Mouse (Mus musculus) adrenal gland, postnatal 36 days (tissue): ENCODE measurements around the gene Dnase1l3. TPM values are rescaled to one million over a fixed set of nuclear protein-coding genes. Genes with fewer than 3 reads are reported as not detected.

Experiments used
- DNase-seq, 2 experiments: peaks; one replicate each; pipeline ENCODE4 v3.0.0; 2021; ENCODE audit warnings: mixed read lengths in 1 of 2
- total RNA-seq, 2 experiments: library from RNA; stranded (reverse); gene quantifications; 2 replicates each; pipeline ENCODE4 v1.2.3; 2021

Dnase1l3 gene
- total RNA-seq, 2 experiments from 2014 or later: 0.20 to 0.43 TPM

DNA sequence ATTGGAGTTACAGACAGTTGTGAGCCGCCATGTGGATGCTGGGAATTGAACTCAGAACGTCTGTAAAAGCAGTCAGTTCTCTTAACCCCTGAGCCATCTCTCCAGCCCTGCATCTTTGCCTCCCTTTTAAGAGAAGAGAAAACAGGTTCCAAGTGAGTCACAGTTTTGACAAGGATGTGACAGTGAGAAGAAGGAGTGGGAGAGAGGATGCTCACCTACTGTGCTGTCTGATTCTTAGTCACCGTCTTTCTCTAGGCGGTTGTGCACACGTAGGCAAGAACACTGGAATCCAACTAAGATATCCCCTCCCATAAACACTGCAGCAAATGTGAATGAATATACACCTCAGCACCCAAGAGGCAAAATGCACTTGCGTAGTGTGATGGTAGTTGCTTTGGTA lies 19.2 kb downstream of the Dnase1l3 start:
- no peak for DNase-seq

DNA sequence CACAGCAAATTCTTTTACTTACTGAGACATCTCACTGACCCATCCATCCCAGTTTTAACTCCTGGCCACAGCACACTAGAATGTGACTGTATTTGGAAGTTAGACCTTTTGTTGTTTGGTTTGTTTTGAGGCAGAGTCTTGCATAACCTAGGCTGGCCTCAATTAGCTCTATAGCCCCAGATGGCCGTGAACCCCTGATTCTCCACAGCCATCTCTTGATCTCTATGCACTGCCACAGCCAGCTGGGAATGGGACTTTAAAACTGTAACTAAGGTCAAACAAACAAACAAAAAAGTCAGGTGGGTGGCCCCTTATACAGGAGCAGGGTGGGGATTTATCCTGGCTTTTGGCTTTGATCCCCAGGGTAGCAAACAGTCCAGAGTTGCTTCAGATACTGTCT lies 19.7 kb downstream of the Dnase1l3 start:
- DNase-seq: no peak

DNA sequence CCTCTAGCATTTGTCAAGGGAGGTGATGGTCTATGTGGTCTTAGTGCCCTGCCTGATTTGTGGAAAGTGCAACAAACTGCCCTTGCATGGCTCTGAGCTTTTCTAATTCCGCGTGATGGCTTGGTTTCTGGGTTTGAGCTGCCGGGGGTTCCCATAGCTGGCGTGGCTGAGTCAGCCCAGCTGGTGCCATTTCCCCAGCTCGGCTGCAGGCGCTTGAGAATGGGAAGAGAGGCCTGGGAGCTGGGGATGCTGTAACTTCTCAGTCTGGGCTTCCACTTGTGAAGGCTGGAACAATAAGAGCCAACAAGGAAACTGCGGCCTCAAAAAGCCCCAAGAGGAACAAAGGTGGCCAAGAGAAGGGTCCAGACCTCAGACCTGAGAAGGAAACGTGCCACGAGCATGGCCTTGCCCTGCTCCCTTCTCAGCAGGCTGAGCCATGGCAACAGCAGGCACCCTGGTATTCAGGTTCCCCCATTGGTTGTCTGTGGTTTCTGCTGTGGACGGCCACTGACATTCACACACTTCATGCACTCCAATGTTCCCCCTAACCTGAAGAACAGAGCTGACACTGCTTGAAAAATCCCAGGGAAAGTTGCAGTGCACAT lies 22.4 kb downstream of the Dnase1l3 start:
- DNase-seq: no peak

DNA sequence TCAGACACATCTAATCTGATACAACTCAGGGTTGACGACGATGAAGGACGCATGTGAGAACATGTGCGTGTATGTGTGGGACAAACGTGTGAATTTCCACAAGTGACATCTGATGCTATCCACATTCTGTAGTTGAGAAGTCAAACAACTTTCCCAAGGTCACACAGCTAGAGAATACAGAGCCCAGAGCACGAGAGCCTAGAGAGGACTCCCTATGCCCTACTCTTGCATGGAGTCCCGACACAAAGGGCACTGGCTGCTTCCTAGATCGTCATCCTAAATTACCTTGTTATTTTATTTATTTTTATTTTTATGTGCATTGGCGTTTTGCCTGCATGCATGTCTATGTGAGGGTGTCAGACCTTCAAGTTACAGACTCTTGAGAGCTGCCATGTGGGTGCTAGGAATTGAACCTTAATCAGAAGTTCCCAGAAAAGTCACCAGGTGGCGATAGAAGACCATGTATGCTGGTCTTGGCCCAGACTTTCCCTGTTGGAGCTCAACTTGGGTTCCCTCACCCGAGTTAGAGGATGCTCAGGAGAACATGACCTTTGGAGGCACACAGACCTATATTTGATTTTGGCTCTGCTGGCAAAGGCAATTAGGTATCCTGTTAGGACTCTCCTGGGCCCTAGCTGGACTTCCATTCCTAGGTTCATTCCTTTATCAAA lies 30.0 kb downstream of the Dnase1l3 start:
- peak; percentile 45 to 71 for DNase-seq

DNA sequence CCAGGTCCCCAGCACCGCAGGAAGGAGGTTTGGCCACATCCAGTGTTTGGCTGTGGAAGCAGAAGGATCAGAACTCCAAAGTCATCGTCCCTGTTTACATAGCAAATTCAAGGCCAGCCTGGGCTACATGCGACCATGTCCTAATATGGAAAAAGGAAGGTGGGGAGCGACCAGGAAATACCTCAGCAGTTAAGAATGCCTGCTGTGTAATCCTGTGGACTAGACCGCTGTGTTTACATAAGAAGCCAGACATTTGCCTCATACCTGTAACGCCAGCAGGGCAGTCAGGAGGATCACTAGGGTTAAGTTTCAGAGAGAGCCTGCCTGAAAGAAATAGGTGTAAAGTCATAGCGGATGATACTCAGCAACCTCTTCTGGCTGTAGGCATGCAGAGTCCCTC lies 31.2 kb downstream of the Dnase1l3 start:
- no peak for DNase-seq

DNA sequence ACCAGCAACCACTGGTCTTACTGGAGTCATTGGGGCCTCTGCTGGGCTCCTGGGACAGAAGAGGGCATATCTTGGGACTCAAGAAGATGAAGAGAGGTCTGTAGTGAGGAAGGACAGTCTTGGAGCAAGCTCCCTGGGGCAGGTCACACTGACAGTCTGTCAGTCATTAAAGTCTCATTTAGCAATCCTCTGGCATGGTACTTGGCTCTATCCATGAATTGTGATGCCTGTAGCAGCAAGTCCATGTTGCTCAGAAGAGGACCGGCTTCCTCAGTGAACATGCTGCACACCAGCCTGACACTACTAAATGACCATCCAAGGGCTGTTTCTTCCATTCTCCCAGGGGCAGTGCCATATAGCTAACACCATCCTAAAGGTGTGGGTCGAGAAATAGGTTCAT lies 31.7 kb downstream of the Dnase1l3 start:
- no peak for DNase-seq

DNA sequence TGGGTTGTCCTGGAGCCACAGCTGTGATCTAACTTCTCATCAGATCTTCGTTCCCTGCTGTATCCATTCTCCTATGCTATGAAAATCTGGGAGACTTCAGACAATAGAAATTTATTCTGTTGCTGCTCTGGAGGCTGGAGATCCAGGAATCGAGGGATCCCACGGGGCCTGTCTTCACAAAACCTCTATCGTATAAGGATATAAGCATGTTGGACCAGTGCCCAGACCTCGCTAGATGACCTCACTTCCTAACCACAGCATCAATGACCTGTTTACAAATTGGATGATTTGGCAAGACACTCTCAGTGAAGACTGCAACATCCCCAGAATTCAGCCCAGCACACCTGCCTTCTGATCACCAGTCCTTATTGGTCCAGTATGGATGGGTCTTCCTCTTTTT lies 32.7 kb downstream of the Dnase1l3 start:
- DNase-seq: no peak

DNA sequence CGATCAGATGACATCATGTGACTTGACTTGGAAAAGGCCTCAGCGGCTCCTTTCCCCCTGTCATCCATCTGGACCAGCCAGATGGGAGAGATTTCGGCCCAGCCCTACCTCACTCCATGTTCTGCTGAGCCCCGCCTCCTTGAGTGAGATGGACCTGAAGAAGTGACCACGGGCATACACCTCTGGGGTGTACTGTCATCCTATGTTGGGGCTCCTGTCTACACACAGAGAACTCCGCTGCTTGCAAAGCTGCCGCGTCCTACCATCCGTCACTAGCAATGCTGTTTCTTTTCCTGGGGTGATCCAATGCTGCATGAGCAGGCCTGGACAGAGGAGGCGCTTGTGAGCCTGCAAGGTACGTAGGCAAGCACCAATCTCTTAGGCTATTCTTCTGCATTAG lies 33.8 kb downstream of the Dnase1l3 start:
- peak in 1 of 2 experiments; percentile 41 for DNase-seq

DNA sequence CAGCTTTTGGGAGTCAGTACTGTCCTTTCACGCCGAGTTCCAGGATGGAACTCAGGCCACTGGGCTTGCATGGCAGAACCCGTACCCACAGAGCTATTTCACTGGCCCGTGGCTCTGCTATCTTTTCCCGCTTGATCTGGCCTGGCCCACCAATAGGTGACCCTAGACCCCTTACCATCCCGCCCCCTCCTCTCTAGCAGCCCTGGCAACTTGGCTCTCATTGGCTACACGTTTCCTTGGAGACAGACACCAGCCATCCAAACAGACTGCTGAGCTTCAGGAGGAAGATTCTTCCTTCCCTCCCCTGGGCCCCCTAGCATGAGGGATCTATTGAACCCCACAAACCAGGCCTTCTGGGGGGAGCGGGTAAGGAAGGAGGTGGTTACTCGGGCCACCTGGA lies 37.3 kb downstream of the Dnase1l3 start, which contains the start of gene Gm45521:
Gm45521 (plus strand) TSS at position 240 of the 400 bp plus-strand sequence.
- no peak for DNase-seq

DNA sequence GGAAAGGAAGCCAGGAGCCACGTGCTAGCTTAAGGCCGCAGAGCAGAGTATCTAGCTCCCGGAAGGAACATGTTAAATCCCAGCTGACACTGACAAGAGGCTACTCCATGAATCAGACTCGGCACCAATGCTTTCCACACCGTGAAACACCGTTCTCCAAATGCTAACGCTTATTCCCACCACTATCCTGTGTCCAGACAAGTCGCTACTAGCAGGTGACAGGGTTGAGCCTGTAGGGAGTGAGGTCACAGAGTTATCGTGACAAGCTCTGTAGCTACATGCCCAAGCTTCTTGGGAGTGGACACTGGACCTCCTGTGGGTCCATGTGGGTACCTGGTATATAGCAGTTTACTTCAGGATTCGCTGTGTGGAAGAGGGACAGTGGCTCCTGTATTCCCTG lies 37.9 kb downstream of the Dnase1l3 start:
- no peak for DNase-seq

DNA sequence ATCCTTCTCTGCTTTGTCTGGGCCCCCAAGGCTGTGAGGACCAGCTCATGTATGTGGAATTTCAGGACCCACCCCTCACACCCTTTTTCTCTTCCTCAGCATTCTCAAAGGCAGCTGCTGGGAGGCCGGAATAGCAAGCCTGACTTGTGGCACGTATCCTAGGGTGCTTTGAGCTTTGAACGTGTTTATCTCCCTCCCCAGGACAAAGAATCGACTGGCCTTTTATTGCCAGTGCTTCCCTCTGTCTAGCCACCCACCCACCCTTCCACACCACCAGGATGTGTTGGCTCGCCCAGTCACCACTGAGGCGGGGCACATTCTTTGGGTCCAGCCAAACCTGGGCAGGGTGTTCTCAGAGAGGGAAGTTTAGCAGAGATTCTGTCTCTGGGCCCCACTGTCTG lies 40.3 kb downstream of the Dnase1l3 start:
- DNase-seq: no peak

DNA sequence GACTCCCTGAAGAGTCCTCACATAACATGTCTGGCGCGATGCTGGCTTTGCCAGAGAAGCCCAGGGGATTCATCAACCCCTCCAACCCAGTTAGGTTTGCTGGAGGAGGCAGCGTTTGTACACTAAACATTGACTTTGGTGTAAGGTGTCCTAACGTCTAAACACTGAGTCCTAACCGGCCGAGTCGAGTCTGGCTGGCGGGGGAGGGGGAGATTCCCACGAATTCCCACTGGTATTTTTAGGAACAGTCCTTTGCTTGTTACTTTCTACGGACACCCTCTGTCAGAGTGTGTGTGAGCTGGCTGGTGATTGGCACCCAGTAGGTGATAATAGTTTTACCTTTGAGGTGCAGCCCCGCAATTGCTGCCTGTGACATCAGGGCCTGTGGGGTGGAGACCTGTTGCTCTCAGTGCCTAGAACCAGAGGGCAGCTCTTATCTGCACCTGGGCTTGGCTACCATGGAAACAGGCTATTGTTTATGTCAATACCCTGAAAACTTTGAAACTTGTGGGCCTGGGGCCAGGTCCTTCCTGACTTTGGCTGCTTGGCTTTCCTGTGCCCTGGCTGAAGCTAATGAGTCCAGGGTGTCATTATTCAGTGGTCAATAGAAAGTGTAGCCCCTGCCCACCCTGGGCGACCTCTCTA lies 41.6 kb downstream of the Dnase1l3 start:
- DNase-seq: peak in 1 of 2 experiments; percentile 51

DNA sequence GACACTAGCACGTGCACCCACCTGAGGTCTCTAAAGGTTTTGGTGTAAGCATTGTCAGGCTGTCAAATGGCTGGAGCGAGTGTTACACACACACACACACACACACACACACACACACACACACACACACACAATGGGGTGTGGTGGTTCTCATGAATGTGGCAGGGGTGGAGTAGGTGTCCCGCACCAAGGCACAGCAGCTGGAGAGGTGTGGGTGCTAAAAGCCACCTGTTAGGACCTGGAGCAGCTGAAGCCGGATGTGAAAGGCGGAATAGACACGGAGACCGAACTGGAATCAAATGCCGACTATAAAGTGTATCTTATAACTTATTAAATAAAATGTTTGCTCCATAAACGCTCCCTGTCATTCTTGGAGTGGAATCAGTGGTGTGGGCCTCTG lies 43.1 kb downstream of the Dnase1l3 start:
- no peak for DNase-seq

DNA sequence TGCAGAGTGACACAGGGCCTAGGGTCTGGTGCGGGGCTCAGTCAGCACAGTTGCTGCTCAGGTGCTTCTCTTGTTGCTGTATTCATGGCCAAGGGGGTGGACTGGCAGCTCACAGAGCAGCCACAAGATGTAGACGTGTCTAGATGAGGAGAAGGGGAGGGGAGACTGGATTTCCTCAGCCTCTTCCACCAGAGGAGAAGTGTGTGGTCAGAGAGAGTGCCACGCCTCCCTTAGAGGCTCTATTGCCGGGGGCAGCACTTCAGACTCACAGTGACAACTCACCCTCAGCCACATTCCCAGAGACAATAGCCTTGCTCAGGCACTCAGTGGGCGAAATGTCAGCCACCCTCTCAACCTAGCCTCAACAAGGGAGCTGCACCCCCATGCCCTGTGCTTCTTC lies 49.1 kb downstream of the Dnase1l3 start:
- DNase-seq: no peak

DNA sequence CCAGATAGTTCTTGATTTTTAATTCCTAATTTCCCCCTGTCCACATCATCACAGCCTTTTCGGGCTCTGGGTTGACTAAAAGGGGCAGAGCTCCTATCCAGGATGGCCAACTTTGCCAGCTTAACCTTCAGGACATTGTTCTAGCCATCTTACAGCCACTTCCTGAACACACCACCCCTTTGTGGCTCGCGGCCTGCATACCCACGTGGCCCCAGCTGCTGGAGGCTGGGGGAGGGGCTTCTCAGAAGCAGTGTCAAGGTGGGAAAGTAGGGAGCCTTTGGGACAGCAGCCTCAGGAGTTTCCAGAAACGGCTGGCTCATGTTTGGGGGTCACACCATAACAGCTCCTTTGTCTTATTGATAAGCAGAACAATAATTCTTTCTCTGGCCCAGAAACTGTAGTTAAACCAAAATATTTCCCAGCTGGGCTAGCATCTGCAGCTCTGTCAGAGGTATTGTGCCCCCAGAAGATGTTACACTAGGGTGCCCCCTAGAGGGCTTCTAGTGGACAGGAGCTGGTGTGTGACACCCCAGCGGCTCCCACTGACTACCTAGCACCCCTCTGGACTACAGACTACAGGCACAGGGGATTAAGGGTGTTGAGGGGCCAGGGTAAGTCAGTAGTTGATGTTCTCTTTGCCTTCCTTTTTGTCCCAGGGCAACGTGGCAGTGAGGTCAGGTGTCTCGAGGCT lies 49.9 kb downstream of the Dnase1l3 start:
- peak in 1 of 2 experiments; percentile 50 for DNase-seq

DNA sequence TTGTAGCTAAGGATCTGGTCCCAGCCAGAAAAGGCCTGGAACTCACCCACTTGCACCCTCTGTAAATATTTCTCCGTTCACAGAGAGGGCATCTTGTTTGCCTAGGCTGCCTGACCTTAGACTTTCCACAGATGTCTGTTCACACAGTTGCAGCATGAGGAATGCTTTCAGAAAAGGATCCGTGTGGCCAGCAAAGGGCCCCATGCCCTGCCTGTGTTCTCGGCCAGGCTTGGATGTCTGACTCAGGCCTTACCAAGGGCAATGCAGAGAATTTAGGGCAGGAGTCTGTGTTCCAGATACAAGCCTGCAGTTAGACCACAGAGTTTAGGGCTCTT lies 50.6 kb downstream of the Dnase1l3 start:
- DNase-seq: peak; percentile 57 to 70

DNA sequence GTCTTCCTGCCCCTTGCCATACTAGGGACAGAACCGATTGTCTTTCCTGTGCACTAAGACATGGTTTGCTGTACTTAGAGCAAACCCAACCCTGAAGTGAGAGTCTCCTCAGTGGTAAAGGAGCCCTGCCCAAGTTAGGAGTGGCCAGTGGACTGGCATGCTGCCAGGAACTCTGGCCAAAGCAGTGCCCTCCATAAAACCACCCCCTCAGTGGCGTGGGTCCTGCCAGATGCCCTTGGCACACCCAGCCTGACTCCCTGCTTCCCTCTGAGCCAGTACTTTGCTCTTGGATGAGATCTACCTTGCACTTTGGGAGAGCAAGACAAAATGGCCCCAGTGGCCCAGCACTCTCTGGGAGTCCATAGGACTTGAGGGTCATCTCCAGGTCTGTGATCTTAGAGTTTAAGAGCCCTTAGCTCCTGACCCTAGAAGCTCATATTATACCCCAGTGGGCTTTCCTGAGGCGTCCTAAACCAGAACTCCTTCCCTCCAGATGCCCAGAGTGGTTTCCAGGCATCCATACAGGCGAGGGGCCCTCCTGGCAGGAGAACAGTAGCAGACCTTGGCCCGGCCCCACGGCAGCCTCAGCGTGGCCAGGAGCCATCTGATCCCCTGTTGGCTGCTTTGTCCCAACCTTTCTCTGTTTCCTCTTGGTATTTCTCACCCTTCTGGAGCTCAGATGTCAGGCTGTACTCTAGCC lies 51.1 kb downstream of the Dnase1l3 start:
- peak; percentile 77 to 78 for DNase-seq

DNA sequence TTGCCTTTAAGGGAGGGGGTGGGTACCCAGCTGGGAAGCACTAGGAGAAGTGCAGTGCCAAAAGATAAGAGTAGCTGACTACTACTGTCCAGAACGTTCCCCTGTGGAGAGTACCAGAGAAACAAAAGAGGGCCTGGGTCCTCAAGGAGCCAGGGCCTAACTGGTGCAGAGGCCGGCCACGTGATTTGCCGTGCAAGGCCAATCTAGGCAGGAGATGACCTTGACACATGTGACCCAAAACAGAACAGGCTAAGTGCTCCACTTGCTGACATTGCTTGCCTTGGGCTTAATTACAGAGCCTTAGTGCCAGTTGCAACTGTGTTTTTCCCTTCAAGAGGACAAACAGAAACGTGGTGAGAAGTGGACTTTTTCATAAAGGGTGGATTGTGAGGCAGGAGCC lies 53.0 kb downstream of the Dnase1l3 start:
- DNase-seq: no peak

DNA sequence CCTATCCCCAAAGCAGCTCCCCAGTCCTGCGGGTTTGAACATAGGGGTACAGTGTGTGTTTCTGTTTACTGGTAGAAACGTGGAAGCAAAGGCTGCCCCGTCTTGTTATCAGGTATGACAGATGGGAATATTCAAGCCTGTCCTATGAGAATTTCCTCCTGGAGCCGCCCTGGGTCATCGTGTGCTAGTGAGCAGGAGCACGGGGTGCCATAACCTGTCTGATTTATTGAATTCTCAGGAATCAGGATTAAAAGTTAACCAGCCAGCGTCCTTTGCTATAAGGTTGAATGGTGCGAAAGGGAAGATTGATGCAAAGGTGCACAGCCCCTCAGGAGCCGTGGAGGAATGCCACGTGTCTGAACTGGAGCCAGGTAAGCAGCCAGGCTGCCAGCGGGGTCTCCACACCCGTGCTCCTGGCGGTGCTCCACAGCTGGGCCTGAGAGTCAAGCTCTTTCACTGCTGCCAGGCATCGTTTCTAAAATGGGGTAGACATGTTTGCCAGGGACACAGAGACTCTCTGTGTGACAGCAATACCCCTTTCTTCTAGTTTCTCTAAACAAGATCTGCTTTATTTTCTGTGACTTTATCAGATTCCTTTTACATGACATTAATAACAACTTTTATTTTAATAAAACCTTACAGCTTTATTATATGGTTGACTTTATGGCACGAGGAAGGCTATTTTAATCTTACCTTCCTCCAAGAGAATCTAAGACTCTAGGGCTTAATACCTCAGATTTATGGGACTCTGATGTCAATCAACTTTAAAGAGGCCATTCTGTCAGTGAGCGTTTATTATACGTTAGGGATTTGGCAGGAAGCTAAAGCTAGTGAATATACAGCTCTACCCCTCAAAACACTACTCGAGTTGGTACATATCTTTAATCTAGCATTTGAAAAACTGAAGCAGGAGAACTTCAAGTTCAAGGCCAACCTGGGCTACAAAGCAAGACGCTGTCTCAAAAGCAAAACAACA lies 55.3 kb downstream of the Dnase1l3 start:
- DNase-seq: no peak

DNA sequence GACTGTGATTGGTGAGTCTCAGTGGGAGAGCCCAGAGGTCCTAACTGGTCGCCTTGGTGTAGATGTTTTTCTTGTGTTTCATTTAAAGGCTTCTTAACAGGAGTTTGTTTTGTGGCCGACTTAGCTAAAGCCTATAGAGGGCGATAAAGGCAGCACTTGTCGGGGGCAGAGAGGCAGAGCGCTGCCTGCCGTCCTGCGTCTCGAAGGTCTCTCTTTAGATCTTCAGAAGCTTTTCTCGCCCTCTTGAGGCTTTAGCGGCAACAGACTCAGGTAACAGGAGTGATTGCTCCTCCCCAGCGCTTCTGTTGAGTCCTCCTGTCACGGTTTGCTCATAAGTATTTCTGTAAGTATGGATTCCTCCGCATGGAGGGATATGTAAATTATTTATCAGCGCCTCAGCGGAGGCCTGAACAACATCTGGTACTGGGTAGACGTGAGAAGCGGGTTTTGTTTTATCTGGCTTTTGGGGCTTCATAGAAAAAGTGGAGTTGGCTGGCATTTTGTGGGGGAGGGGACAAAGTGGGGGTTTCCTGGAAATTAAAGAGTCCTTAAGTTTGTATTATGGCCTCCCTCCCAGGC lies 57.2 kb downstream of the Dnase1l3 start:
- DNase-seq: no peak

DNA sequence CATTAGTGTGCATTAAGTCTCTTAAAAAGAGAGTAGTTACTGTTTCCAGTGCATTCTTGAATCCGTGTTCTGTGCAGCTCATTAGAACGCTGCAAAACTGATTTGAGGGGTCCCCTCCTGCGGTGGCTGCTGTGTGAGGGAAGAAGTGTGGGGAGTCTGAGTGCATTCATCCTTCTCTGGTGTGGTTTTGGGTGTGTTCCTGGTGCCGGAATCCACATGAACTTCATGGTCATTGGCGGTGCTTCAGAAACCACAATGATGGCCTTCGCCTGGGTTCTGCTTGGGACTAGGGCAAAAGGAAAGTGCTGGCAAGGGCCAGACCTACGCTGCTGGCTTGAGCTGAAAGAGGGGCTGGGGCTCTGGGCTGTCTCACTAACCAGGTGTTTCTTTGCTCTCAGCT lies 60.2 kb downstream of the Dnase1l3 start:
- peak; percentile 21 to 49 for DNase-seq
